Mouse (Mus musculus): ENCODE measurements around the gene Slc38a3. TPM values are rescaled to one million over a fixed set of nuclear protein-coding genes. Genes with fewer than 3 reads are reported as not detected.

Slc38a3 gene
- 19.5 and 28.6 TPM in 2 replicates for polyA plus RNA-seq (2015; fragmentation: Nextera tagmentation; extraction: Ambion mirVana)

DNA sequence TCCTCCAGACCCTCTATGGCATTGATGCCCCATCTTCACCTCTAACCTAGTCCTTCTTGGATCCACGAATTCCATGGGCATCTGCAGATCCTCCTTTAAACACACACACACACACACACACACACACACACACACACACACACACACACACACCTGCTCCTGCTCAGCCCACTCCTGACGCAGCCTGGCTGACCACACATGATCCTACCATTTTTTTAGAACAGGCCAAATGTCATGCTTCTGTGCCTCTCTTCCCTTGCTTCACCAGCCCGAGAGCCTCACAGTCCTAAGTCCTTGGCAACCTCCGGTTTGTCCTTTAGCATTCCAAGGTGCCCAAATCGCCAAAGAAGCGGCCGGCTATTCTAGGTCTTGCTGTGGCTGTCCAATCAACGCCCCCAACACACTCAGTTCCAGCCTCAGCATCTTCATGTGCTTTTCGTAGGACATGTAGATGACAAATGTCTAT, at the start of gene Slc38a3:
TSS of gene Slc38a3 (minus strand) at position 51 of the 466 bp plus-strand sequence.
- Histone ChIP-seq H3K4me3 (replicated peaks) (no peak within 1 kb of the TSS), H3K36me3 (no peaks in the 10 kb centered on the region), H3K27ac (peak within 1 kb of the TSS; percentile 49; the same call in 1 of the 2 replicates), H3K4me1 (peaks cover 16% of the 10 kb centered on the region), H3K27me3 (replicated peaks) (peaks cover 14% of the 10 kb centered on the region), H3K9ac (no peak within 1 kb of the TSS), H3K4me2 (peak within 1 kb of the TSS; percentile 92), H3K9me3 (no peaks in the 10 kb centered on the region)
- 81% methylated on average over 9 of the region's 9 CpGs for WGBS
- no peak for ATAC-seq (ENCODE audit: insufficient read depth, low FRiP score, low read depth)

DNA sequence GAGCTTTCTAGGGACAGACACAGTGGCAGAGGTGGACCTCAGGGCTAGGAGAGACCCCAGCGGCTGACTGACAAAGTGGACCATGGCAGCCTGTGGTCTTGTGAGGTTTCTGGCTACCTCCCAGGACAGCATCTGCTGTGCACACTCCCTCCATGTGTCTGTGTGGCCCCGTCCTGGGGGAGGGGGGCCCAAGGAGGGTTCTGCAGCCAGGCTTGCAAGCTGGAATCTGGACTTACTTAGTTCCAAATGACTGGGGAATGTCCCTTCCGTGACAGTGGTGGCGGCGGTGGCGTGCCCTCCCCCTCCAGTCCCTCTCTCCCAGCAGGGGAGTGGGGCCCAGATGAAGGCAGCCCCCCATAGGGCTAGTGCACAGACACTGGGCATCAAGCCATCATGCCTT, 47.6 kb upstream of the Slc38a3 start:
- no peak overlapping the region for H3K4me3 ChIP-seq (replicated peaks)
- no peak overlapping the region for H3K9ac ChIP-seq
- 36% methylated on average over 6 of the region's 6 CpGs for WGBS
- H3K27ac ChIP-seq = peak overlapping the region; percentile 52; the same call in 1 of the 2 replicates
- H3K27me3 ChIP-seq (replicated peaks) = no peaks in the 10 kb centered on the region
- H3K36me3 ChIP-seq = no peaks in the 10 kb centered on the region
- H3K4me1 ChIP-seq = peaks cover 37% of the 10 kb centered on the region
- ATAC-seq (ENCODE audit: insufficient read depth, low FRiP score, low read depth) = peak; percentile 44; the same call in 1 of the 2 replicates
- H3K9me3 ChIP-seq = no peaks in the 10 kb centered on the region
- H3K4me2 ChIP-seq = no peak overlapping the region

DNA sequence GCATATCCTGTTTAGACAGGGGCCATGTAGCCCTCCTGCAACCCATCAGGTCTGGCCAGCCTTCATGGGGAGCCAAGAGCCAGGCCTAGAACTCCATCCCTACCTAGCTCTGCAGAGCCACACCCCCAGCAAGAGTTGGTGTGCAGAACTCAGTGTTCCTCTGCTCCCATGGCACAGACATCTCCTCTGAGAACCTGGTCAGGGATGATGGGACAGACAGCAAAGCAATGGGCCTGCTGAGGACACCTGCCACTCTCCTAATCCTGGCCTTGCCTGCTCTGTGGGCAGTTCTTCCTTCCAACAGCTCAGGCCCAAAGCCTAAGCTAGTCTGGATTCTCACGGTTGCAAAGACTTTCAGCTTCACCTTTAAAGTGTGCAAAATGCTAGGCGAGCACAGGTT, 46.3 kb upstream of the Slc38a3 start:
- peaks cover 31% of the 10 kb centered on the region for H3K4me1 ChIP-seq
- ATAC-seq (ENCODE audit: insufficient read depth, low FRiP score, low read depth) = no peak
- H3K9ac ChIP-seq = no peak overlapping the region
- H3K27ac ChIP-seq = peak overlapping the region; percentile 86; the same call in 1 of the 2 replicates
- H3K36me3 ChIP-seq = no peaks in the 10 kb centered on the region
- no peak overlapping the region for H3K4me2 ChIP-seq
- H3K4me3 ChIP-seq (replicated peaks) = no peak overlapping the region
- H3K27me3 ChIP-seq (replicated peaks) = no peaks in the 10 kb centered on the region
- 81% methylated on average over 2 of the region's 2 CpGs for WGBS
- no peaks in the 10 kb centered on the region for H3K9me3 ChIP-seq

DNA sequence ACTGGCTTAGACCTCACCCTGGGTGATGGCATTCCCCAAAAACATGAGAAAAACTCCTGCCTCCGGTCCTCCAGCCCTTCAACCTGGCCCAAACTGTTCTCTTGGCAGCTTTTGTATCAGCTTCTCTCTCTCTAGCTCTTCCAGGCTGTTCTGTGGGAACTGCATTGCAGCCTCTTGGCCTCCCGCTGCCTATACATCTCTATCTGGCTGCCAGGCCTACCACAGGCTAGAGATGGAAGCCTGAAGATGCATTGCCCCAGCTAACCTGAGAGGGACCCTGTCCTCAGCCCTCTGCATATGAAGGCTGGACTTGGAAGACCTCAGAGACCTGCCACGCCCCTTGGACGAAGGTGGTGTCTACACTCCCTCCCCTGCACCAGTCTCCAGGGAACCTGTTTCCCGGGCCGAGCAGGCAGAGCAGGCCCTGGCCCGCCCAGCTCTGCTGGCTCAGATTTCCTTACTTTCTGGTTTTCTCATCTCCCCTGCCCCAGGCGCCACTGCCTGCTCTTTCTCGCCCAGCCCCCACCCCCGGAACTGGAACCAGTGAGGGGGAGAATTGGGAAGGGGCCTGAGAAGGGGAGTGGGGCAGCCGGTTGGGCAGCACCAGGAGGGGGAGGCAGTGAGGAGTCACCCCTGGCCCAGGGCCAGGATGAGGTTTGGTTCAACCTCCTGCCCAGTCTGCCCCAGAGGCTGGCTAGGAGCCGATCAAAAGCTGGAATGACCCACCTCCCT, 45.1 kb upstream of the Slc38a3 start:
- Histone ChIP-seq H3K9me3 (no peaks in the 10 kb centered on the region), H3K27ac (peak overlapping the region; percentile 86), H3K4me2 (peak overlapping the region; percentile 28), H3K9ac (no peak overlapping the region), H3K4me3 (replicated peaks) (no peak overlapping the region), H3K4me1 (peaks cover 36% of the 10 kb centered on the region), H3K36me3 (no peaks in the 10 kb centered on the region), H3K27me3 (replicated peaks) (no peaks in the 10 kb centered on the region)
- WGBS = 17% methylated on average over 12 of the region's 12 CpGs
- peak; percentile 49 for ATAC-seq (ENCODE audit: insufficient read depth, low FRiP score, low read depth)

DNA sequence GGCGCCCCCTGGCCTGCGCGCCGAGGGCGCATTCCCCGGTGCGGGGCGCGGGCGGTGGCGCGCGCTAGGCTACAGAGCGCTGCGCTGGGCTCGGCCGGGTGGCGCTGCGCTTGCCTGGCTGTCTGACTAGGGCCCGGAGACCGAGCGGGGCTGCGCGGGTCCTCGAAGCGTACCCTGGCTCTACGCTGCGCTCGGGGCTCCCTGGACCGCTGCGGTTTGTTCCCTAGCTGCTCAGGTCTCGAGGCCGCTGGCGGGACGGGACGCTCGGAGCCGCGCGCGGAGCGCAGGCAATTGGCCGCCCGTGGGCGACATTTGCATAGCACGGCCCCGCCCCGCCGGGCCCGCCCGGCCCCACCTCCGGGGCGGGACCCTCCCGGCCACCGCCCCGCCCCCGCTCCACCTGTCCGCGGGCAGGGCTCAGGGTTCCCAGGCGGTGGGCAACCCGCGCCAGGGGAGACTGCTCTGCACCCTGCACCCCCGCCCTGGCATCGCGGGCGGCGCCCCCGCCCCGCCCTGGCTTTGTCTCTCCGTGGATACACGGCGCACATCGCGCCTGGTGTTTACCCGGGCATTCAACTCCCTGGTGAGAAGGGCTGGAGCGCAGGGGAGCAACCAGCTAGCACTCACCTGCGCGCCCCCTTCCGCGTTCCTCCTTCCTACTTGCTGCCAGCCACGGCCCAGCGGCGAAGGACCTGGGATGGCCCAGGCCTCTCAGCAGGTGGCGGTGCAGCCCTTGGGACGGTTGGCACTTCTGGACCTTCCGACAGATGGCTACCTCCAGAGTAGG, 40.6 kb upstream of the Slc38a3 start, which contains the start of gene Sema3f:
TSS of gene Sema3f (minus strand) at position 779 of the 787 bp plus-strand sequence.
- H3K36me3 ChIP-seq = no peaks in the 10 kb centered on the region
- H3K4me1 ChIP-seq = peaks cover 45% of the 10 kb centered on the region
- under 1% methylated on average over 84 of the region's 86 CpGs for WGBS
- peak within 1 kb of the TSS; percentile 93 for H3K4me2 ChIP-seq
- no peaks in the 10 kb centered on the region for H3K27me3 ChIP-seq (replicated peaks)
- peak within 1 kb of the TSS; percentile 73 for H3K4me3 ChIP-seq (replicated peaks)
- peak within 1 kb of the TSS; percentile 93 for H3K9ac ChIP-seq
- peak within 1 kb of the TSS; percentile 94 for H3K27ac ChIP-seq
- H3K9me3 ChIP-seq = no peaks in the 10 kb centered on the region
- peak; percentile 81 for ATAC-seq (ENCODE audit: insufficient read depth, low FRiP score, low read depth)

DNA sequence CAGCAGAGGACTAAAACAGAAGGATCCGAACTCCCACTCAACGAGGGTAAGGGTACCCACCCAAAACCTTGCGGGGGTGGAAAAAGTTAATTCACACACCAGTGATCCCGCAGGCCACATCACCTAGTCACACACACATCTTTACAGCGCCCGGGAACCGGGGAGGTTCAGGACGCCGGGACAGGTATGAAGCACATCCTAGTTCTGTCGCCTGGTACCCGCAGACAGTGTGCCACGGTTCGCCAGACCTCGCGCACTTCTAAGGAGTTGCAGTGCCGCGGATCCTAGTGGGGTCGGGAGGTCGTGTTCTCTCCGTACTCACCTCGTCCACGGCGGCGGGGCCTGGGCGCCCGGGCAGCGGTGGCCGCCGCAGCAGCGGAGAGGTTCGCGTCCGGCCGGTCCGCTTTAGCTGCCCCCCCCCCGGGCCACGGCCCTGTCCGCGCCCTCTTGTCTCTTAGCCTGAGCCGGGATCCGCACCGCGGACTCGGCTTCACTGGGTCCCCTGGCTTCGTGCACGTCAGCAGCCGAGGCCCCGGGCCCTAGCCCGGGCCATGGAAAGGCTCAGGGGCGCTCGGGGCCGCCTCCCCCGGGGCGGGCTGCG, 39.9 kb upstream of the Slc38a3 start:
- H3K4me2 ChIP-seq = peak overlapping the region; percentile 93
- H3K36me3 ChIP-seq = no peaks in the 10 kb centered on the region
- peaks cover 43% of the 10 kb centered on the region for H3K4me1 ChIP-seq
- peak overlapping the region; percentile 94 for H3K27ac ChIP-seq
- H3K9ac ChIP-seq = peak overlapping the region; percentile 93
- H3K4me3 ChIP-seq (replicated peaks) = peak overlapping the region; percentile 73
- H3K9me3 ChIP-seq = no peaks in the 10 kb centered on the region
- no peak for ATAC-seq (ENCODE audit: insufficient read depth, low FRiP score, low read depth)
- no peaks in the 10 kb centered on the region for H3K27me3 ChIP-seq (replicated peaks)
- WGBS = under 1% methylated on average over 49 of the region's 55 CpGs

DNA sequence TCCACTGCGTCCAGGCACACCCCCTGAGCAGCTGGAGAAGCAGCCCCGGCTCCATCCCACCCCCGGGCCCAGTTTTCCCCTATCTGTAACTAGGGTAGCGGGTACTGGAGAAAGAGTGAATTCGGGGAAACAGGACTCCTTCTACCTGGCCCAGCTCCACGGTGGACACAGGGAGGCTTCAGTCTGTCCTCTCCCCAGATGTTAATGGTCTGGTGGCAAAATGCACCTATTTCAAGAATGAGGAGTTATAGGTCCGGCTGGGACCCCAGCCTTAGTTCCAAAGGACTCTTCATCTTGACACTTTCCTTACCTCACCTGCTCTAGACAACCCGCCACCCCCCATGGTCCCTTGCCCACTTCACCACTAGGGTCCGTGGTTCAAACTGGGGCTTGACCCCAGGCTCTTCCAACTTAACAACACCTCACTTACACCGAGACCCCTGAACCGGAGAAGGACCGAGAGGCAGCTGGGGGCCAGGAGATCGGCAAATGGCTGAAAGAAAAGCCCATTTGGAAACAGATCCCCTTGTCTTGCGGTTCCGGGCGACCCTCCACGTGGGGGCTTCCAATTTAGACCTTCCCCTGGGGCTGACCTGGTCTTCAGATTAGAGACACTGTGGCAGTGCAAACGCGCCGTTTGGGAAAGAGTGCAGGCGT, 39.2 kb upstream of the Slc38a3 start:
- Histone ChIP-seq H3K4me1 (peaks cover 43% of the 10 kb centered on the region), H3K4me3 (replicated peaks) (peak overlapping the region; percentile 73), H3K9ac (peak overlapping the region; percentile 93), H3K4me2 (peak overlapping the region; percentile 93), H3K36me3 (no peaks in the 10 kb centered on the region), H3K9me3 (no peaks in the 10 kb centered on the region), H3K27me3 (replicated peaks) (no peaks in the 10 kb centered on the region), H3K27ac (peak overlapping the region; percentile 94)
- 4% methylated on average over 21 of the region's 21 CpGs for WGBS
- no peak for ATAC-seq (ENCODE audit: insufficient read depth, low FRiP score, low read depth)

DNA sequence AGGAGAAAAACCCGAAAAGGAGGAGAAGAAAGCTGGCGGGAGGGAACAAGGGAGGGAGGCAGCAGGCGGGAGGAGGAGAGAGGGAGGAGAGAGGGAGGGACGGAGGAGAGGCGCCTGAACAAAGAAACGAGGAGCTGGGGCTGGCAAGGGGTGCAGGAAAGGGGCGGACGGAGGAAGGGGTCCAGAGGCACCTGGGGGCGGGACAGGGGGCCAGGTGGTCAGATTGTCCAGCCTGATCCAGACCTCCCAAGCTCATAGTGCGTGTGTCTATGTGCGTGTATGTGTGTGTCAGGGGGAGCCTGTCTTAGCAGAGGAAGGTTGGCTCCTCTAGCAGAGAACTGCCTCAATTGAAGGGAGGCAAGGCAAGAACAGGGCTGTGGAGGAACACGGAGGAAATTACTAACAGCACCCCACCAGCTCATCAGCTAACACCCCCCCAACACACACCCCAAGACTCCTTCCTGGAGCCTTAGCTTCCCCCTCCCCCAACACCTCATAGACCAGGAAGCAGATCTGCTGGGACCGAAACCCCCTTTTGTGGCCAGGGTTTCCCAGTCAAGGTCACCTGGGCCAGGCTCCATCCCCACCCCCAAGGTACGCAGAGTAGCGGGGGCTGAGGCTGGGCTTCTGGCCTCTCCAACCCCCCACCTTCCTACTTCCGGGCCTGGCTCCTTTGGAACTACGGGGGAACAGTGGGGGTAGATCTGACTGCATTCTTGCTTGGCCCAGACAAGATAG, 38.5 kb upstream of the Slc38a3 start:
- Histone ChIP-seq H3K9me3 (no peaks in the 10 kb centered on the region), H3K4me3 (replicated peaks) (peak overlapping the region; percentile 73), H3K27ac (peak overlapping the region; percentile 94), H3K4me1 (peaks cover 48% of the 10 kb centered on the region), H3K36me3 (no peaks in the 10 kb centered on the region), H3K9ac (peak overlapping the region; percentile 93), H3K27me3 (replicated peaks) (no peaks in the 10 kb centered on the region), H3K4me2 (peak overlapping the region; percentile 93)
- ATAC-seq (ENCODE audit: insufficient read depth, low FRiP score, low read depth) = 0 out of 2 replicates have a peak, but pooled peaks have one; percentile 12
- WGBS = 3% methylated on average over 16 of the region's 17 CpGs

DNA sequence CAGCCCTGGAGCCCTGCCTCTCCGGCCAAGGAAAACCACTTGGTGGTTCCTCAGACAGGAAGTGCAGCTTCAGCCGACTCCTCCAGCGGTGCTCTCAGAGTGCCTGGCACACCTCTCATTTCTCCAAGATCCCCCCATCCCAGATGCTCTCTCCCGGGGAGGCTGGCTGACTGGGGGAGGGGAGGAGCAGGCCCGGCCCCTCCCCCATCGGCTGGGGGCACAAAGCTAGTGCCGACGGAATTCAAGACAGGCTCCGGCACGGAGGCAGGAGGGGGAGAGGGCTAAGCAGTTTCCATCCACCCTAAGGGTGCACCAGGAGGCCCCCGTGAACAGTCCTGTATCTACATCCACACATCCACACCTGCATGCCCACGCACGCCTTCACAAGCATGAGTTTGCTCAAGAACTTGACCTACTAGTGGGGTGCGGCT, 37.5 kb upstream of the Slc38a3 start:
- H3K27ac ChIP-seq = peak overlapping the region; percentile 94
- no peaks in the 10 kb centered on the region for H3K9me3 ChIP-seq
- no peak for ATAC-seq (ENCODE audit: insufficient read depth, low FRiP score, low read depth)
- H3K27me3 ChIP-seq (replicated peaks) = no peaks in the 10 kb centered on the region
- H3K4me1 ChIP-seq = peaks cover 57% of the 10 kb centered on the region
- H3K36me3 ChIP-seq = no peaks in the 10 kb centered on the region
- H3K9ac ChIP-seq = peak overlapping the region; percentile 23
- peak overlapping the region; percentile 73 for H3K4me3 ChIP-seq (replicated peaks)
- 5% methylated on average over 14 of the region's 14 CpGs for WGBS
- peak overlapping the region; percentile 93 for H3K4me2 ChIP-seq

DNA sequence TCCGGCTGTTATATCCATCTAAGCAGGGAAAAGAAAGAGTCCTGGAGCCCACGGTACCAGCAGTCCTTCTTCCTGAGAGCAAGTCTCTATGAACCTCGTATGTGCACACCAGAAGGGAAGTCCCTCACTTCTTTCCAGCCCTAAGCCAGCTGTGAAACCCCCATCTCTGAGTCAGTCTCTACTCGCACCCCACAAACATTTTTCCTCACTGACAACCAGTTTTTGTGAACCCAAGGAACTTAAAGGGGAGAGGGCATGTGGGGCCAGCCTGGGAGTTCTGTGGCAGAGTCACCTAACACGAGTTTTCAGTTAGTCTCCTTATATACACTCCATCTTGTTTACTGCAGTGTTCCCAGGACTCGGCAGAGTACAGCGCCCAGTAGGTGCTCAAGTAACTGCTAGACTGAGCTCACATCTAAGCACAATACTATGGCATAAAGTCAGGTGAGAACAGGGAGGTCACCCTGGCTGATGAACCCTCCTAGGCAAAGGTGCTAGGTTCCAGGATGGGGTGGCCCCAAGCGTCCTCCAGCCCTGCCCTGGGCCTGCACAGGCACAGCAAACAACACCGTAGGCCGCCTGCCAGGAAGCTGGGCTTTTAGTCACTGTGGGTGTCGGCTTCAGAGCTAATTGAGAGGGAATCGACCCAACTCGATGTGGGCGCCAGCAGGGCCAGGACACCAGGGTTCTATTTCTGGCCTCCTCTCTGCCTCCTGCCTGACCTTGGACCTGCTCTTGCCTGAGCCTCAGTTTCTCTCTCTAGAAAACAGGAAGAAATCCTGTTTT, 34.2 kb upstream of the Slc38a3 start:
- no peak for ATAC-seq (ENCODE audit: insufficient read depth, low FRiP score, low read depth)
- Histone ChIP-seq H3K4me3 (replicated peaks) (no peak overlapping the region), H3K9ac (no peak overlapping the region), H3K4me1 (peaks cover 84% of the 10 kb centered on the region), H3K27ac (peak overlapping the region; percentile 73), H3K9me3 (no peaks in the 10 kb centered on the region), H3K36me3 (no peaks in the 10 kb centered on the region), H3K27me3 (replicated peaks) (no peaks in the 10 kb centered on the region), H3K4me2 (no peak overlapping the region)
- WGBS = 45% methylated on average over 14 of the region's 14 CpGs

All from stomach, embryonic 15.5 days (tissue).